Mouse (Mus musculus): ENCODE measurements around the gene Epgn.

- no peak for TF ChIP-seq POLR2A (IDR thresholded peaks at IDR 0.05; ENCODE audit: control insufficient read depth in 1 of 2, insufficient read depth in 1 of 2, low read depth in 1 of 2, low read length in 2 of 2, poor library complexity in 1 of 2)
- TF ChIP-seq CTCF (IDR thresholded peaks at IDR 0.05 in 2 of 3, conservative IDR thresholded peaks at IDR 0.05 in 1 of 3; ENCODE audit: control insufficient read depth in 1 of 3, insufficient read depth in 1 of 3, low read depth in 2 of 3, low read length in 3 of 3, poor library complexity in 1 of 3, severe bottlenecking in 1 of 3), result no peak
- no peak for TF ChIP-seq MXI1 (IDR thresholded peaks at IDR 0.05; ENCODE audit: low read depth, low read length)
- TF ChIP-seq MAX (IDR thresholded peaks at IDR 0.05; ENCODE audit: low read length), result no peak
- TF ChIP-seq ZNF384 (IDR thresholded peaks at IDR 0.05; ENCODE audit: low read depth, low read length), result no peak
- no peak for TF ChIP-seq POLR2AphosphoS5 (IDR thresholded peaks at IDR 0.05; ENCODE audit: borderline replicate concordance, low read depth, low read length)
- no peak for TF ChIP-seq MAFK (IDR thresholded peaks at IDR 0.05; ENCODE audit: borderline replicate concordance, low read depth, low read length)
- TF ChIP-seq EP300 (IDR thresholded peaks at IDR 0.05; ENCODE audit: low read depth in 1 of 2, low read length in 2 of 2), result no peak
- no peak for TF ChIP-seq BHLHE40 (IDR thresholded peaks at IDR 0.05; ENCODE audit: borderline replicate concordance, low read depth, low read length)
- TF ChIP-seq GABPA (IDR thresholded peaks at IDR 0.05; ENCODE audit: low read depth, low read length), result no peak
These were observed at the start of gene Epgn for GRCm38 (mm10) chr5:91027164-91027563.

Measured in MEL (cell line).